Mouse (Mus musculus): ENCODE data around the gene Pgpep1.

DNA sequence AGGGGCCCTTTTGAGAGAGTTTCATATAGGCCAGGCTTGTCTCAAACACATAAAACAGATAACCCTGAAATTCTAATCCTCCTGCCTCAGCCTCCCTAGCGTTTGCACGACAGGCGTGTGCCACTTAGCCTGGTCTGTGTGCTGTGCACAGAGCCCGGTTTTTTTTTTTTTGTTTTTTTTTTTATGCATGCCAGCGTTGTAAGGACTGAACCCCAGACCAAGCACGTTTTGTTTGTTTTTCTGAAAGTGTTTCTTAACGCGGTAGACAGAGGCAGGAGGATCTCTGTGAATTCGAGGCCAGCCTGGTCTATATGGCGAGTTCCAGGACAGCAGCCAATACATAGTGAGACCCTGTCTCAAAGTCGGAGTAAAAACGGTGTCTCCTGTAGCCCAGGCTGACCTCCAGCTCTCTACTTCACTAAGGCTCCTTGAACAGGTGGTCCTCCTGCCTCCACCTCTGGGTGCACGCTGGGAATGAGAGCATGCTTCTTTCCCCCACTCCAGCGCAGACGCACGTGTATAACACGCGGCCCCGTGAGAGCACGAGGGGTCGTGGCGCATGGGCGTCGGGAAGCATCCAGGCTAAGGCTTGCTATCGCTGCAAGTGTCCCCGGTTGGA lies 51.3 kb downstream of the Pgpep1 start, which contains the start of gene Ssbp4:
- TF ChIP-seq POLR2AphosphoS2 (IDR thresholded peaks at IDR 0.05; ENCODE audit: insufficient read length, low read depth) = no peak
- TF ChIP-seq POLR2A (IDR thresholded peaks at IDR 0.05; ENCODE audit: insufficient read length, low read depth) = no peak

Data from myocyte (in vitro differentiated cells).